Mouse (Mus musculus) cerebellum, adult (tissue): ENCODE measurements around the gene Atad2b.
"Not testable (repeated sequence)": the region's sequence is repeated elsewhere in the genome, so short reads cannot be mapped to it uniquely, and the experiment has no call there.

Experiments
- ATAC-seq: cut with Nextera tagmentation; 2 replicates; pipeline ENCODE4 v1.9.2; 2017; ENCODE audit warnings: mild to moderate bottlenecking, moderate library complexity, mixed read lengths; ENCODE audit not compliant: insufficient number of reproducible peaks, low FRiP score, low TSS enrichment

Gene Atad2b

GRCm38 (mm10) chr12:4916994-4917804 lies at the start of gene Atad2b:
Atad2b (plus strand) TSS chr12:4917353.
- ATAC-seq = peak; percentile 95

GRCm38 (mm10) chr12:4868924-4869323 lies 48.2 kb upstream of the Atad2b start:
- no peak for ATAC-seq

GRCm38 (mm10) chr12:4871260-4871659 lies 45.9 kb upstream of the Atad2b start:
- no peak for ATAC-seq

- no peak for ATAC-seq
These were observed 44.9 kb upstream of the Atad2b start for GRCm38 (mm10) chr12:4872273-4872672.

- no peak for ATAC-seq
These were observed 44.1 kb upstream of the Atad2b start for GRCm38 (mm10) chr12:4872983-4873477.

- no peak for ATAC-seq
These were observed 43.6 kb upstream of the Atad2b start for GRCm38 (mm10) chr12:4873531-4873930.

- ATAC-seq = peak; percentile 41; the same call in 1 of the 2 replicates
These were observed 42.8 kb upstream of the Atad2b start, which contains the start of gene Mfsd2b for GRCm38 (mm10) chr12:4874161-4874927. Mfsd2b (minus strand) TSS chr12:4874359.

- ATAC-seq = no peak
These were observed 41.5 kb upstream of the Atad2b start for GRCm38 (mm10) chr12:4875623-4876022.

GRCm38 (mm10) chr12:4878296-4878783 lies 38.8 kb upstream of the Atad2b start:
- no peak for ATAC-seq

GRCm38 (mm10) chr12:4879048-4879447 lies 38.1 kb upstream of the Atad2b start:
- ATAC-seq = no peak

GRCm38 (mm10) chr12:4882086-4882485 lies 35.1 kb upstream of the Atad2b start:
- ATAC-seq = no peak

- no peak for ATAC-seq
These were observed 32.1 kb upstream of the Atad2b start for GRCm38 (mm10) chr12:4885062-4885461.

- not testable (repeated sequence) for ATAC-seq
These were observed 30.6 kb upstream of the Atad2b start for GRCm38 (mm10) chr12:4886581-4886980.

GRCm38 (mm10) chr12:4888739-4889138 lies 28.4 kb upstream of the Atad2b start:
- no peak for ATAC-seq

GRCm38 (mm10) chr12:4889251-4889650 lies 27.9 kb upstream of the Atad2b start:
- no peak for ATAC-seq

- no peak for ATAC-seq
These were observed 27.3 kb upstream of the Atad2b start for GRCm38 (mm10) chr12:4889891-4890290.

- ATAC-seq = no peak
These were observed 19.1 kb upstream of the Atad2b start for GRCm38 (mm10) chr12:4898024-4898423.

GRCm38 (mm10) chr12:4905946-4906345 lies 11.2 kb upstream of the Atad2b start:
- ATAC-seq = no peak

- no peak for ATAC-seq
These were observed 10.7 kb upstream of the Atad2b start for GRCm38 (mm10) chr12:4906476-4906875.

- peak; percentile 88 for ATAC-seq
These were observed 9.9 kb upstream of the Atad2b start, which contains the start of gene Ubxn2a for GRCm38 (mm10) chr12:4906951-4907906. Ubxn2a (minus strand) TSS chr12:4907705.
